Mouse (Mus musculus): Measurements from ENCODE around the gene Mrtfa.
"Not testable (repeated sequence)": the region's sequence is repeated elsewhere in the genome, so short reads cannot be mapped to it uniquely, and the experiment has no call there.

Mrtfa gene

DNA sequence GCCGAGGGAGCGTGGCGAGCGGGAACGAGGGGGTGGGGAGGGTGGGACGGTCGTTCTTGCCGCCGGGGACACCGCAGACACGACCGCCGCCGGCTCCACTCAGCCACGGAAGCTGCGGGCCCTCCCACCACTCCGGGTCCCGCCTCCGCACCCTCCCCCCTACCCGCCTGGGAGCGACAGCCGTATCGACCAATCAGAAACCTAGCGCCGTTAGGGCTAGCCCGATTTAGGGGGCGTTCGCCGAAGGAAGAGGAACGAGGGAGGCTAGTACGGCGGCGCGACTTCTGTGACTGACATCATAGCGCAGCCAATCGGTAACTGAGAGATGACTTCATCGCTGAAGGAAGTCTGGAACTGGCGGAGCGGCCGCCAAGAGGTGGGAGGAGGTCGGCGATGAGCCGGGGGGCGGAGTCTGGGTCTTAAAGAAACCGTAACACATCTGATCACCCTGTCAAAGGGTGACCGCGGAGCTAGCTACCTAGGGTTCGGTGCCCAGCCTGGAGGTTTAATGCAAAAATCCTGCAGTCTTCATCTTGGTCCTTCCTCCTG lies at the start of gene Mrtfa:
Gene Mrtfa, minus strand, starts transcription at position 128 of the 549 bp plus-strand sequence.
- peak; percentile 98 for DNase-seq (ENCODE audit: low spot score in 2 of 2)

DNA sequence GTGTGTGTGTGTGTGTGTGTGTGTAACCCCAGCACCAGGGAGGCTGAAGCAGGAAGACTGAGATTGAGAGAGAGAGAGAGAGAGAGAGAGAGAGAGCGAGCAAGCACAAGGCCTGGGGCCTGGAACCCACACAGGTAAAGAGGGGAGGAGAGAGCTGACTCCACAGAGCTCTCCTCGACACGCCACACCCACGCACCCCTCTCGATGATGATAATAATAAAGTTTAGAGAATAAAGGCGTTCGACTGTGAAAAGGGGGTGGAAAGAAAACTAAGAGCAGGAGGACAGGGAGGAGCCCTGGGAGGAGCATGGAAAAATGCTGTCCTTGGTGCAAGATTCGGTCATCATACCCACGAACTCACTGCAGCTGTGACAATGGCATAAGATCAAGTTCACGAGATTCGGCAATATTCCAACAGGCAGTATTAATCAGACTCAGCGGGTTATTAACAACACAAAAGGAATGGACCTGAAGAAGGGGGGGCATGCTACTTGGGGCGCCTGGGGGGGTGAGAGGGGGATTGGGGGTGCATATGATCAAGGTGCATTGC lies 49.3 kb upstream of the Mrtfa start:
- DNase-seq (ENCODE audit: low spot score in 2 of 2), result no peak

DNA sequence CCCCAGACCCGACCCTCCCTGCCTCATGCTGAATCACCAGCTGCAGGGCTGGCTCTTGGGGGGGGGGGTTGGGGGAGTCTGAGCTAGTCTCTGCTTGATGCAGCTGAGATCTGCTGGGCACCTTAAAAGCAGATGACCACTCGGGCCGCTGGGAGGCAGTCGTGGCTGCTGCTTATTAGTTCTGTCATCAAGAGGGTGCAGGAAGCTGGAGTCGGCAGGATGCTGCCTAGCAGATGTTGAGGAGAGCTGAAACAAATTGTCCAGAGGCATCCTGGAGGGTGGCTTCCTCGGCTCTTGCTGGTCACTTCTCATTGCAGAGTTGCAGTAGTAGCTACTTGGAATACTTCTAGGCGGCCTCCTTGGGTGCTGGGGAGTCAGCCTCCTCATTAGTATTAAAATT lies 48.7 kb upstream of the Mrtfa start:
- DNase-seq (ENCODE audit: low spot score in 2 of 2), result no peak

DNA sequence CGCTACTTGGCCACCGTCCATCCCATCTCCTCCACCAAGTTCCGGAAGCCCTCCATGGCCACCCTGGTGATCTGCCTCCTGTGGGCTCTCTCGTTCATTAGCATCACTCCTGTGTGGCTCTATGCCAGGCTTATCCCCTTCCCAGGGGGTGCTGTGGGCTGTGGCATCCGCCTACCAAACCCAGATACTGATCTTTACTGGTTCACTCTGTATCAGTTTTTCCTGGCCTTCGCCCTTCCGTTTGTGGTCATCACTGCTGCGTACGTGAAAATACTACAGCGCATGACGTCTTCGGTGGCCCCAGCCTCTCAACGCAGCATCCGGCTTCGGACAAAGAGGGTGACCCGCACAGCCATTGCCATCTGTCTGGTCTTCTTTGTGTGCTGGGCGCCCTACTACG lies 46.9 kb upstream of the Mrtfa start:
- no peak for DNase-seq (ENCODE audit: low spot score in 2 of 2)

DNA sequence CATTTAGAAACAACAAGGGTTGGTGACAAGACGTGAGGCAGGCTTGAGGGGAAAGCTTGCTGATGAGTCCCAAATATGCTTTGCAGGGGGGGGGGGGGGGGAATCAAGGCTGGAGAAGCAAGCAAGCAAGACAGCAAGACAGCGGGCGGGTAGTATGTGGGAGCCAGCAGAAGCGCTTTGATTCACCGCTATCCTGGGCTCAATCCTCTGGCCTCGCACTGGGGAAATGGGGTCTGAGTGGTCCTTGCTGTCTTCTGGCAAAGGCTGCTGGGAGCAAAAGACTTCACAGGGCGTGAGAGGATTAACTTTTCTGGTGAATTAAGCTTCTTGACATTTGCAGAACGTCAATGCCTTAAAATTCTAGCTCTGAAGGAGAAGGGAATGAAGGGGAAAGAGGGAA lies 45.5 kb upstream of the Mrtfa start:
- no peak for DNase-seq (ENCODE audit: low spot score in 2 of 2)

DNA sequence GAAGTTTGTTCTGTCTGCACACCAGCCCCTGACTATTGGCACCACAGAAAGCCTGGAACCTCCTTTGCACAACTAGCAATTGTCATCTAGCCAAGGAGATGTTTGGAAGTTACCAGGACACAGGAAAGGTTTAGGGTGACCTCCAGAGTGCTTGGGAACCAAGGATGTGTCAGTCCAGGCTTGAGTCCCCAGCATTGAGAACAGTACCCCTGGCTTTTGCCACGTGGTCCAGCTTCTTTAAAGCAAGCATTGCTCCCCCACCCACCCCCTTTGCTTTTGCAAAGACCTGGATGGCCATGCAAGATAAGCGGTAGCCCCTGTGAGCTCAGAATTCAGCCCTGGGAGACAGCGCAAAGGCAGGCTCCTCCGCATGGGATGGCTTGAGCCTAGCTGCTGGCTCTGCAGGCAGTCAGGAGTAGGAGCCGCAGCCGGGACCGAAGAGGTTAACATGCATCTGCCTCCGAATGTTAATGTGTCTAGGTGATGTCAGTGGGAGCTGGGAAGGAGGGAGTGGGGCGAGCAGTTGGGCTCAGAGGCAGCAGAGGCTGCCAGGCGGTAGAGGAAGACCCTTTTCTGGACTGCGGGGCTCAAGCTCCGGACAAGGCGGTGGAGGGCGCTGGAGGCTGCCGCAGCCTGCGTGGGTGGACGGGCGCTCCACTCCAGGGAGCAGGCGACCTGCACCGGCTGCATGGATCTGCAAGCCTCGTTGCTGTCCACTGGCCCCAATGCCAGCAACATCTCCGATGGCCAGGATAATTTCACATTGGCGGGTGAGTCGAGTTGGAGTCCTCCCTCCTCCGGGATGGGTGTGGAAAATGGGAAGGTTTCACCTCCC lies 44.7 kb upstream of the Mrtfa start, which contains the start of gene Mchr1:
Gene Mchr1, plus strand, starts transcription at position 414 of the 835 bp plus-strand sequence.
- DNase-seq (ENCODE audit: low spot score in 2 of 2), result no peak

DNA sequence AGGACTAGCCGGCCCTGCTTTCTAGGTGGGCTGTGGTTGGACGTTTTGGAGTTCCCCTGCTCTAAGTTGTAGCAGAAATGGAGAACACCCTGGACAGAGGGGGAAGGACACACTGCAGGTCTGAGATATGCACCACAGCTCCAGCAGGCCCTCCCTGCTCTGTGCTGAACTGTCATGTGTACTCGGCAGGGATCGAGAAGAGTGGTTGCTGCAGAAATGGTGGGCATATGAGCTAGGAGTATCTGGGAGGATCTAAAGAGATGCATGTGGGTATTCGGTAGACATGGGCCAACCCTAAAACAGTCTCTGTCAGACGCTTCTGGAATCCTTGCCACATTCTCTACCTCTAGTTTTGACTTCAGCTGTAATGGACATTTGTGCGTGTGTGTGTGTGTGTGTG lies 40.8 kb upstream of the Mrtfa start:
- no peak for DNase-seq (ENCODE audit: low spot score in 2 of 2)

DNA sequence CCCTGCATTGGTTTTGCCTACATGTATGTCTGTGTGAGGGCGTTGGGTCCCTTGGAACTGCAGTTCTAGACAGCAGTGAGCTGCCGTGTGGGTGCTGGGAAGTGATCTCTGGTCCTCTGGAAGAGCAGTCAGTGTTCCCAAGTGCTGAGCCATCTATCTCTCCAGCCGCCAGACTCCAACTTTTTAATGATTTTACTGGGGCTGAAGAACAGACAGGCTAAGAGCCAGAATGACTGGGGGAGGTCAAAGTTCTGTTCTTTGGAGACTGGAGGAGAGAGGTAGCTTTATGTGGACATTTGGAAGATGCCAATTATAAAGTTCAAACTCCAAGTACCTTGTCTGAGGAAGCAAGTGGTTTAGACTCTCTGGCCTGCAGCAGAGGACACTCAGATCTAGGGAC lies 39.2 kb upstream of the Mrtfa start:
- DNase-seq (ENCODE audit: low spot score in 2 of 2), result no peak

DNA sequence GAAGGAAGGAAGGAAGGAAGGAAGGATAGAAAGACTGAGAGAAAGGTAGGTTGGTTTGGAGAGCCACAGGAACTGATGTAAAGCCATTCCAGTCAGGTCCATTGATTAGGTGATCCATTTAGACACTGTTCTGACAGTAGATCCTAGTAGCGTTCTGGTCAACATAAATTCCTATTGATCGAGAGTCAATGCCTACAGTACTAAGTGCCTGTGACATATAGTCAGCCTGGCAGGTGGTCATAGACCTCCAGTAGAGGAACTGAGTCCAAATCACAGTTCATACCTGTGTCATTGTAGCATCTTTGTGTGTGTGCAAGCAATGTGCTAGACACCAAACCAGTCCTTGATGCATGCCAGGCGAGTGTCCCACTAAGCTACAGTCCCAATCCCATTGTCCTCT lies 37.7 kb upstream of the Mrtfa start:
- no peak for DNase-seq (ENCODE audit: low spot score in 2 of 2)

DNA sequence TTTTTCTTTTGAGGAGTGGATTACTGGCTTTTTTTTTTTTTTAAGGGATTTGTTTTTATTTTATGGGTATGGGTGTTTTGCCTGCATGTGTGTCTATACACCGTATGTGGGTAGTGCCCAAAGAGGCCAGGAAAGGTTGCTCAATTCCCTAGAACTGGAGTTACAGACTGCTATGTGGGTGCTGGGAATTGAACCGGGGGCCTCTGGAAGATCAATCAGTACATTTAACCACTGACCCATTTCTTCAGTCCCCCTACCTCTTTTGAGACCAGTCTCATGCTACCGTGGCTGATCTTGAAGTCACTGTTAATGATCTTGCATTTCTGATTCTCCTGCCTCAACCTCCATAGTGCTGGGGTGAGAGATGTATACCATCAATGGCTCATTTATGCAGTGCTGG lies 36.7 kb upstream of the Mrtfa start:
- no peak for DNase-seq (ENCODE audit: low spot score in 2 of 2)

DNA sequence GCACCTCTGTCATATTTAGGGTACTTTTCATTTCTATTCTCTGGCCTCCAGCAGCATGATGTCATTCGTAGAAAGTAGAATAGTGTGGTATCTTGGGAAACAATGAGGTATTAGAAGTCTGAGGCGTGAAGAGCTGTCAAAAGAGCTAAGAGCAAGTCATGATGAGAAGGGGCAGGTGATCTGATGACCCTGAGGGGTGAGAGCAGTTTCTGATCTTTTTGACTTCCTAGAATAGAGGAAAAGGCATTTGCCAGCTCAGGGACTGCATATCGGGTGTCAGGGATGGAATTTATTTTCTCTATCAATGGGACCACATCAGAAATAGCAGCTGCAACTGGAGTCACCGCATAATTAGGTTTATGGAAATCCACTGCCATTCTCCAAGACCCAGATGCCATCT lies 36.2 kb upstream of the Mrtfa start:
- no peak for DNase-seq (ENCODE audit: low spot score in 2 of 2)

DNA sequence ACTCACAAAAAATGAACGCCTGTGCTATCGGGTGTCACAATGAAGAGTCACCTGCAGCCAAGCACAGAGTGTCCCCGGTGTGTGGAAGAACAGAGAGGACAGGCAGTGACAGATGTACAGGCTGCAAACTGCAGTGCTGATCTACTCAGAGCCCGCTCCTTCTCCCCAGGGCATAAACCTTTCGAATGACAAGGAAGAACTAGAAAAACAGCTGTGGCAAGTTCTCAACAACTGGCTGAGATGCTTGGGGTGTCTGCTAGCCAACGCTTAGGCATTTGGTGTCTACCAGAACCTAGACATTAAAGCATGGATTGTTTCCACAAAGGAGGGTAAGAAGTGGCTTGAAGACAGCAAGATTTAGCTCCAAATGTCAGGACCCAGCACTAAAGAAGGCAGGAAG lies 35.2 kb upstream of the Mrtfa start:
- no peak for DNase-seq (ENCODE audit: low spot score in 2 of 2)

DNA sequence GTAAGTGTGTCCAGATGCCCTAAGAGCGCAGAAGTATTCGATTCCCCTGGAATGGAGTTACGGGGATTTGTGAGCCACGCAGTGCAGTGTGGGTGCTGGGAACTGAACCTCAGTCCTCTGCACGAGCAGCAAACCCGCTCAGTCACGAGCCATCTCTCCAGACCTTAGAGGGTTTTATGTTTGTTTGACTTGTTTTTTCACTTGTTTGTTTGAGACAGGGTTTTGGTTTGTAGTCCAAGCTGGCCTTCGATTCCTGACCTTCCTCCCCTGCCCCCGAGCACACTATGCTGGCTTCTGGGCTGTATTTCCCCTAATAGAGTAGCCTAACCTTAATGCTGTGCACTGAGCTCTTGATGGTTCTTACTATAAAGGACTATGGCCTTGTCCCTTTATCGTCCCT lies 34.5 kb upstream of the Mrtfa start:
- no peak for DNase-seq (ENCODE audit: low spot score in 2 of 2)

DNA sequence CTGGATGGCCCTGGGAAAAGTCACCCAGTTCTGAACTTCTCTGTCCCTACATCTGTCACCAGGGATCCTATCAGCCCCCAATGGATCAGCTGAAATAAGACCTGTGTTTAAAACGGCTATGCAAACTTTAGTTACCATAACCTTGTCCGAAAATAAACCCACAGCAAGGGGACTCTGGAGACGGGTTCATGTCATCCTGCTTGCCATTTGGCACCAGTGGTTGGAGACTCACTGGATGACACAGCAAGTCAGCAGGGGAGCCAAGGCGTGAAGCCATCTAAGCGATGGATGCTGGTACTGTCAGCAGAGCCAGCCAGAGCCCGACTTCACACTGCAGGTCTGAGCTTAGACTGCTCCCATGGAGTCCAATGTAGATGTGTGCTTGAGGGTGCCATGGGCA lies 30.9 kb upstream of the Mrtfa start:
- no peak for DNase-seq (ENCODE audit: low spot score in 2 of 2)

DNA sequence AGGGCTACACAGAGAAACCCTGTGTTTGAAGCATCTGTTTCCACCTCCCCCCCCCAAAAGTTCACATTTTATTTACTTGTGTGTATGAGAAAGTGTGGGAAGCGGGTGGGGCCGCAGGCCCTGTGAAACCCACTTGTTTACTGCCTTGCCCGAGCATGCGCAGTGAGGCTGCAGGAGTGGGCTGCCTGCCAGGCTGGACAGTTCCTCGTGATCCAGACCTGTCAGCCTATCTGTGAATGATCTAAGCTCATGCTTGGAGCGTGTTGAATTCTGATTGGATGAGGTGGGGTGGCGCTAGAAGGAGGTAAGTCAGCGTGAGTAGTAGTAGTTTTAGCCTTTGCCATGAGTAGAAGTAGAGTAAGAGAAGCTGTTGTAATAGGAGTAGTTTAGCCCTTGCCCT lies 29.5 kb upstream of the Mrtfa start:
- DNase-seq (ENCODE audit: low spot score in 2 of 2), result not testable (repeated sequence)

DNA sequence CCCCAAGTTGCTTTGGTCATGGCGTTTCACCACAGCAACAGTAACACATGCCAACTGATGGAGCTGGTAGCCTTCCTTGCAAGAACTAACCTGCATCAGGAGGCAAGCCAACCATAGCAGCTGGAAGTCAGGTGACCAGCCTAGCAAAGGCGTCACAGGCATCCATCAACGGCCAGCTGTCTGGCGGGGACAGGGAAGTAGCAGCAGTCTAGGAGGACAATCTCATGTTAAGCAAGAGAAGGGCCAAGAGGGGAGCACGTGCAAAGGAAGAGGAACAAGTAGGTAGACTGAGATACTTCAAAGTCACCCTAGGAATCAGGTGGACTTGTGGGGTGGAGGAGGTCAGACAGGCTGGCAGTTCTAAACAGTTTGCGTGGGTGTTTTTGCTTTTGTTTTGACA lies 28.5 kb upstream of the Mrtfa start:
- no peak for DNase-seq (ENCODE audit: low spot score in 2 of 2)

DNA sequence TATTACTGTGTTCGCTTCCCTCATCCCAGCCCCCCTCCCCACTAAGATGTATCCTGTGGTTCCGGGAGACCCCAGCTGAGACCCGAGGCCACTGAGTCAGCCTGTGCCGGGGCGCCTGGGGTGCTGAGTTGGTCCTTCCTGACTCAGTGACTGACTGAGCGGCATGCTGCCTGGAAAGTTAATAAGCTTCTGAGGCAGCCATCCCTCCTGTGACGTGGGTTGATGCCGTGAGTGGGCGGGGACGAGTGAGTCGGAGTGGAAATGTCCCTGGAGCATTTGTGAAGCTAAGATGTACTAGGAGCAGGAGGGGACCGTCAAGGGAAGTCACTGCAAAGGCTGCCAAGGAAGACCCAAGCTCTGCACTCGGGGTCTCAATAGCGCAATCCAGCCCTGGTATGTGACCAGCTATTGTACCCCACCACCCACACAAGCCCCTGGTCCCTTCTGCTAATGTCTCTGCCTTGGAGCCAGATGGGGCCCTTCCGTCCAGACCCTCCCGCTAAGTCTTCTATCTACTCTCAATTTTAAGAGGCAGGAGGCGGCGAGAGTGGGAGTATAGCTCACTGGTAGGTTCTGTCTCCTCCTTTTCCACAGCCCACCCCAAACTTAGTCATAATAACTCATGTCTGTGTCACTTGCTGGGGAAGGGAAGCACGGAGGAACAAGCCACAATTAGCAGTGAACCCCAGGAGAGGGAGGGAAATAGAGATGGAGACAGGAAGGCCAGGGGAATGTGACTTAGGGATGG lies 26.5 kb upstream of the Mrtfa start:
- DNase-seq (ENCODE audit: low spot score in 2 of 2), result no peak

DNA sequence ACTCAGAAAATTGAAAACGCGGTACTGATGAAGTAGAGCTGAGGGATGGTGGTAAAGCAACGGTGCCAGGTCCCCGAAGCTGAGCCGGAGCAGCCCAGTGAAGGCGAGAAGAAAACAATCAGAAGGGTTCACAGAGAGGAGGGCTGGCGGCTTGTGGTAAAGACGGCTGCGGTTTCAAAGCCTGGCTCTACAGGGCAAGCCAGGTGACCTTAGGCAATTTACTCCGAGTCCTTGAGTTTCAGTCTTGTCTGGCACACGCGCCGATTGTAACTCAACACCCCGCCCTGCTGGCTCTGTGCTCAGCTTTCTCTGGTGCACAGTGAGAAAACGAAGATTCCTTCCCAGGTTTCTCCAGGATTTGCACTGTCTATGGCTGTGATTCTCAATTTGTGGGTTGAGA lies 22.4 kb upstream of the Mrtfa start:
- no peak for DNase-seq (ENCODE audit: low spot score in 2 of 2)

DNA sequence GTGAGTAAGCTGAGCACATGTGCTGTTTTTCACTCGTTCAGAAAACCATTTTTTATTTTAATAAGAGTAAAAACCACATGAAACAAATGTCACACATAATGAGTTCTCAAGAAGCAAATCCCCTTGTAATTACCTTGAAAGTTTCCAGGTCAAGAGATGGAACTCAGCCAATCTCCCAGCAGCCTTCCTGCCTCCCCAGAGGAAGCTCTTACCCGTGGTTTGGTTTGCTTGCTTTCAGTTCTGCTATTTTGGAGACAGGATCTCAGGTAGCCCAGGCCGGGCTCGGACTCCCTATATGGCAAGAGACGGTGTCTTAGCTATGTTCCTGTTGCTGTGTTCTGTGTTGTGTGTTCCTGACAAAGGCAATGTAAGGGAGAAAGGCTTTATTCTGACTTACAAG lies 19.9 kb upstream of the Mrtfa start:
- peak in 1 of 2 experiments; percentile 64 for DNase-seq (ENCODE audit: low spot score in 2 of 2)

DNA sequence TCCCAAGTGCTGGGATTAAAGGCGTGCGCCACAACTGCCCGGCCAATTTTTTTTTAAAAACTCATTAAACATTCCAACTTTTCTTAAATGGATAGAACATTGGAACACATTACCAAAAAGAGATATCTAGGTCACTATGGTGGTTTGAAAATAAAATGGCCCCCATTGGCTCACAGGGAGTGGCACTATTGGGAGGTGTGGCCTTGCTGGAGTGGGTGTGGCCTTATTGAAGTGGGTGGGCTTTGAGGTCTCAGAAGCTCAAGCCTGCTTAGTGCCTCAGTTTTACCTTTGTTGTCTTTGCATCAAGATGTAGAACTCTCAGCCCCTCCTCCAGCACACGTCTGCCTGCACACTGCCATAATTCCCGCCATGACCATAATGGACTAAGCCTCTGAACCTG lies 11.9 kb upstream of the Mrtfa start:
- DNase-seq (ENCODE audit: low spot score in 2 of 2), result no peak

DNA sequence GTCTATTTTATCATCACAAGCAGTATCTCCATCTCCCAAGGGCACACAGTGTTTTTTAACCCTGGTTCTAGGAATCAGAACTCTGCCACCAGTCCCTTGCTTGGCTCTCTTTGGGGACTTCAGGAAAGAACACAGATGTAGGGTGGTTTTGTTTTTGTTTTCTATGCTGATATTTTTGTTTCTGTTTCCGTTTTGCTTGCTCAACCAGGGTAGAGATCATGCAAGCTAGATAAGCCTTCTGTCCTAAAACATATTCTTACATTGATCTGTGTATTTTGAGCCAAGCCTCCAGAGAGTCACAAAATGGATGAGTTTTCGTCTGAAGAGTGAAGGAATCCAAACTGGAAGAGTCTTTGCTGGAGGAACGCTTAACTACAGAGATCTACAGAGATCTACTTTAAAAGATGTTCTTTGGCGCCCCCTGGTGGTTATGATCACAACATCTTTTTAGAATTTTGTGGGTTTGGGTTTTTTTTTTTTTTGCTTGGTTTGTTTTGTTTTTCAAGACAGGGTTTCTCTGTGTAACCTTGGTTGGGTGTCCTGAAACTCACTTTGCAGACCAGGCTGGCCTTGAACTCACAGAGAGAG lies 8.9 kb upstream of the Mrtfa start:
- DNase-seq (ENCODE audit: low spot score in 2 of 2), result peak; percentile 57 to 75

DNA sequence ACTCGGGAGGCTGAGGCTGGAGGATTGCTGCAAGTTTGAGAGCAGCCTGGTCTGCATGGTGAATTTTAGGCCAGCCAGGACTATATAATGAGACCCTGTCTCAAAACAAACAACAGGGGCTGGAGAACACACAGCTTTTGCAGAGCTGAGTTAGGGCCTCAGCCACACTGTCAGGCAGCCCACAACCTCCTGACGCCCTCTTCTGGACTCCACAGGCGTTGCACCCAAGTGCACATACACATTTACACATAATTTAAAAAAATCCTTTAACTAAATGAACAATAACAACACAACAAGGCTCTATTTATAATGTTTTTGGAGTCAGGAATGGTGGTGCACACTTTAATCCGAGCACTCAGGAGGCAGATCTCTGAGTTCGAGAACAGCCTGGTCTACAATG lies 7.9 kb upstream of the Mrtfa start:
- peak in 1 of 2 experiments; percentile 14 for DNase-seq (ENCODE audit: low spot score in 2 of 2)
